Mouse (Mus musculus) embryonic facial prominence, embryonic 14.5 days (tissue): ENCODE results near the gene Wnt5a. TPM values are rescaled to one million over a fixed set of nuclear protein-coding genes. Genes with fewer than 3 reads are reported as not detected.

Experiments used
- ATAC-seq: fragments of 200-750 bp; cut with Nextera tagmentation; 2 replicates; pipeline ENCODE4 v1.8.0; 2017; ENCODE audit warnings: low read depth, moderate number of reproducible peaks, moderate TSS enrichment
- DNase-seq: peaks from one replicate; pipeline ENCODE4 v3.0.0-alpha.2; 2015; ENCODE audit warnings: low spot score
- H3K27ac ChIP-seq: fragments of 300-500 bp; sonication (generic); replicated peaks from 2 replicates; pipeline ENCODE4 v1.5.1; 2014; ENCODE audit warnings: low read depth, mild to moderate bottlenecking, low read length, moderate library complexity
- H3K27me3 ChIP-seq: fragments of 300-500 bp; sonication (generic); replicated peaks from 2 replicates; pipeline ENCODE4 v1.6.1; 2014; ENCODE audit warnings: low read length; ENCODE audit not compliant: control insufficient read depth, insufficient read depth
- H3K36me3 ChIP-seq: fragments of 300-500 bp; sonication (generic); 2 replicates; pipeline ENCODE4 v1.6.1; 2014; ENCODE audit warnings: low read length, mixed read lengths; ENCODE audit not compliant: control insufficient read depth, insufficient read depth
- H3K4me1 ChIP-seq: fragments of 300-500 bp; sonication (generic); 2 replicates; pipeline ENCODE4 v1.6.1; 2014; ENCODE audit warnings: antibody characterized with exemption, low read length; ENCODE audit not compliant: control insufficient read depth, insufficient read depth
- H3K4me2 ChIP-seq: fragments of 300-500 bp; sonication (generic); 2 replicates; pipeline ENCODE4 v1.6.1; 2014; ENCODE audit warnings: low read depth, mild to moderate bottlenecking, low read length, moderate library complexity, mixed read lengths
- H3K4me3 ChIP-seq: fragments of 300-500 bp; sonication (generic); 2 replicates; pipeline ENCODE4 v1.5.1; 2014; ENCODE audit warnings: low read depth, mild to moderate bottlenecking, low read length
- H3K9ac ChIP-seq: fragments of 300-500 bp; sonication (generic); 2 replicates; pipeline ENCODE4 v1.6.1; 2014; ENCODE audit warnings: low read depth, mild to moderate bottlenecking, low read length, moderate library complexity, mixed read lengths
- H3K9me3 ChIP-seq: fragments of 300-500 bp; sonication (generic); 2 replicates; pipeline ENCODE4 v1.6.1; 2016; ENCODE audit warnings: low read length; ENCODE audit not compliant: control insufficient read depth
- WGBS: fragments of 180-500 bp; shearing (Covaris S2); extraction: QIAGEN DNeasy Blood & Tissue Kit; methylation state at CpG from one replicate; pipeline ENCODE4 v1.1.7; 2014; 5-methylcytosine and 5-hydroxymethylcytosine counted together
- polyA plus RNA-seq: library from polyadenylated mRNA; unstranded; fragments of >200 nt; fragmentation: Nextera tagmentation; extraction: Ambion mirVana; gene quantifications from 2 replicates; pipeline ENCODE4 v1.2.1, GENCODE M21; 2014

Wnt5a gene
- polyA plus RNA-seq: 58.6 and 68.9 TPM in 2 replicates

GRCm38 (mm10) chr14:28504101-28505050 lies at the start of gene Wnt5a:
Wnt5a (plus strand) TSS chr14:28504750.
- Histone ChIP-seq H3K27ac (peak within 1 kb of the TSS; percentile 99), H3K9me3 (no peaks in the 10 kb centered on the region), H3K9ac (peak within 1 kb of the TSS; percentile 96), H3K27me3 (0 out of 2 replicates have a peak, but pooled peaks cover 6% of the 10 kb centered on the region), H3K36me3 (no peaks in the 10 kb centered on the region), H3K4me2 (peak within 1 kb of the TSS; percentile 84), H3K4me3 (peak within 1 kb of the TSS; percentile 86), H3K4me1 (peaks cover 6% of the 10 kb centered on the region; the same call in 1 of the 2 replicates)
- WGBS: 2% methylated on average over 51 of the region's 53 CpGs
- peak; percentile 37 for ATAC-seq
- peak; percentile 88 for DNase-seq

- Histone ChIP-seq H3K4me2 (no peak overlapping the region), H3K36me3 (no peaks in the 10 kb centered on the region), H3K9ac (no peak overlapping the region), H3K4me1 (peaks cover 9% of the 10 kb centered on the region; the same call in 1 of the 2 replicates), H3K27ac (no peak overlapping the region), H3K4me3 (no peak overlapping the region), H3K9me3 (no peaks in the 10 kb centered on the region), H3K27me3 (0 out of 2 replicates have a peak, but pooled peaks cover 4% of the 10 kb centered on the region)
- peak; percentile 72 for ATAC-seq
- peak; percentile 69 for DNase-seq
- 54% methylated on average over 7 of the region's 7 CpGs for WGBS
Measured at GRCm38 (mm10) chr14:28456372-28457076, 48.0 kb upstream of the Wnt5a start.

- no peaks in the 10 kb centered on the region for H3K9me3 ChIP-seq
- no peak for ATAC-seq
- no peak overlapping the region for H3K4me3 ChIP-seq
- WGBS: 49% methylated on average over 3 of the region's 3 CpGs
- peaks cover 9% of the 10 kb centered on the region; the same call in 1 of the 2 replicates for H3K4me1 ChIP-seq
- no peak for DNase-seq
- no peak overlapping the region for H3K27ac ChIP-seq
- H3K27me3 ChIP-seq: 0 out of 2 replicates have a peak, but pooled peaks cover 4% of the 10 kb centered on the region
- H3K36me3 ChIP-seq: no peaks in the 10 kb centered on the region
- H3K4me2 ChIP-seq: no peak overlapping the region
- H3K9ac ChIP-seq: no peak overlapping the region
Measured at GRCm38 (mm10) chr14:28457428-28457827, 47.1 kb upstream of the Wnt5a start.

- Histone ChIP-seq H3K4me1 (peaks cover 7% of the 10 kb centered on the region), H3K9ac (no peak overlapping the region), H3K4me3 (no peak overlapping the region), H3K4me2 (no peak overlapping the region), H3K9me3 (no peaks in the 10 kb centered on the region), H3K27ac (no peak overlapping the region), H3K36me3 (no peaks in the 10 kb centered on the region), H3K27me3 (no peaks in the 10 kb centered on the region)
- WGBS: 45% methylated on average over 5 of the region's 5 CpGs
- peak; percentile 42 for DNase-seq
- no peak for ATAC-seq
Measured at GRCm38 (mm10) chr14:28467956-28468355, 36.6 kb upstream of the Wnt5a start.

DNA sequence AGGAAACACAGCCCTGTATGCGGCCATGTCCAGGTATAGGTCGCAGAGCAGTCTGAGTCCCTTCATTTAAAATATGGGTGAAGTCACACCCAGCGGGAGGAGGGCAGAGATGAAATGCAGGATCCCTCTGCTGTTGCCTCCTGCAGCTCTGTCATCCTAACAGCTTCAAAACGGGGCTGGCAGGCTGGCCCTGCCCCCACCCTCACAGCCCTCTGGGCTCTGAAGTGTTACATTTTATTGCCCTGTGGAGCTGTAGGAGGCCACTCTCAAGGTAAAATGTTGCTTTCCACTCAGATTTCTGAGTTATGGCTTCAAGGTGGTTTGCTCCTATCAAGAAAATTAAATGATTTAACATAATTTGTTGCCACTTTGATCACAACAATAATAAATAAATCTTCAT lies 34.9 kb upstream of the Wnt5a start:
- no peaks in the 10 kb centered on the region for H3K27me3 ChIP-seq
- no peaks in the 10 kb centered on the region for H3K36me3 ChIP-seq
- WGBS: 32% methylated on average over 4 of the region's 4 CpGs
- H3K4me3 ChIP-seq: no peak overlapping the region
- ATAC-seq (no peak), DNase-seq (no peak)
- H3K27ac ChIP-seq: no peak overlapping the region
- H3K4me2 ChIP-seq: no peak overlapping the region
- H3K9ac ChIP-seq: no peak overlapping the region
- no peaks in the 10 kb centered on the region for H3K9me3 ChIP-seq
- H3K4me1 ChIP-seq: peaks cover 7% of the 10 kb centered on the region

GRCm38 (mm10) chr14:28470212-28470611 lies 34.3 kb upstream of the Wnt5a start:
- Histone ChIP-seq H3K4me2 (no peak overlapping the region), H3K9ac (no peak overlapping the region), H3K27me3 (no peaks in the 10 kb centered on the region), H3K9me3 (no peaks in the 10 kb centered on the region), H3K4me3 (no peak overlapping the region), H3K36me3 (no peaks in the 10 kb centered on the region), H3K4me1 (peaks cover 7% of the 10 kb centered on the region; the same call in 1 of the 2 replicates), H3K27ac (no peak overlapping the region)
- WGBS: 48% methylated on average over 6 of the region's 6 CpGs
- DNase-seq (no peak), ATAC-seq (no peak)

GRCm38 (mm10) chr14:28475012-28475411 lies 29.5 kb upstream of the Wnt5a start:
- ATAC-seq (no peak), DNase-seq (no peak)
- Histone ChIP-seq H3K9ac (no peak overlapping the region), H3K4me2 (no peak overlapping the region), H3K4me1 (no peaks in the 10 kb centered on the region), H3K27me3 (no peaks in the 10 kb centered on the region), H3K36me3 (no peaks in the 10 kb centered on the region), H3K4me3 (no peak overlapping the region), H3K9me3 (no peaks in the 10 kb centered on the region), H3K27ac (no peak overlapping the region)
- WGBS: 63% methylated on average over 3 of the region's 3 CpGs

- H3K9me3 ChIP-seq: no peaks in the 10 kb centered on the region
- H3K27ac ChIP-seq: no peak overlapping the region
- no peak overlapping the region for H3K4me3 ChIP-seq
- no peak for ATAC-seq
- no peaks in the 10 kb centered on the region for H3K27me3 ChIP-seq
- no peak for DNase-seq
- WGBS: 56% methylated on average over 7 of the region's 7 CpGs
- H3K4me2 ChIP-seq: no peak overlapping the region
- no peak overlapping the region for H3K9ac ChIP-seq
- no peaks in the 10 kb centered on the region for H3K4me1 ChIP-seq
- H3K36me3 ChIP-seq: no peaks in the 10 kb centered on the region
Measured at GRCm38 (mm10) chr14:28475421-28475820, 29.1 kb upstream of the Wnt5a start.
